Mouse (Mus musculus) C2C12 (cell line): Measurements from ENCODE around the gene Ap2b1. TPM values are rescaled to one million over a fixed set of nuclear protein-coding genes. Genes with fewer than 3 reads are reported as not detected.

ENCODE experiments used
- H3K27me3 ChIP-seq: one replicate; pipeline ENCODE4 v1.6.1; 2011; ENCODE audit not compliant: control insufficient read depth, insufficient read depth, insufficient read length
- H3K36me3 ChIP-seq: one replicate; pipeline ENCODE4 v1.6.1; 2011; ENCODE audit not compliant: control insufficient read depth, insufficient read depth
- H3K4me3 ChIP-seq: one replicate; pipeline ENCODE4 v1.5.1; 2011; ENCODE audit warnings: mild to moderate bottlenecking, control low read depth; ENCODE audit not compliant: poor library complexity, insufficient read depth, severe bottlenecking
- H3K79me2 ChIP-seq: one replicate; pipeline ENCODE4 v1.6.1; 2011; ENCODE audit not compliant: control insufficient read depth, insufficient read depth
- H3K79me3 ChIP-seq: one replicate; pipeline ENCODE4 v1.6.1; 2011; ENCODE audit warnings: low read depth, control low read depth
- H3ac ChIP-seq: one replicate; pipeline ENCODE3; 2011; ENCODE audit warnings: low read depth; ENCODE audit not compliant: control insufficient read depth, insufficient read length
- CEBPB ChIP-seq: IDR thresholded peaks from one replicate; pipeline ENCODE4 v1.6.1; 2011; ENCODE audit warnings: low read depth, mild to moderate bottlenecking, control low read depth, moderate library complexity
- CTCF ChIP-seq: IDR thresholded peaks from one replicate; pipeline ENCODE4 v1.5.1; 2011; ENCODE audit not compliant: control insufficient read depth, insufficient read depth, insufficient read length
- FOSL1 ChIP-seq: IDR thresholded peaks from one replicate; pipeline ENCODE4 v1.8.0; 2011; ENCODE audit warnings: mild to moderate bottlenecking, low read length; ENCODE audit not compliant: poor library complexity, insufficient read depth, severe bottlenecking
- MAX ChIP-seq: IDR thresholded peaks from one replicate; pipeline ENCODE4 v1.6.1; 2011; ENCODE audit warnings: mild to moderate bottlenecking, control low read depth
- MYOD1 ChIP-seq: IDR thresholded peaks from one replicate; pipeline ENCODE4 v1.6.1; 2011; ENCODE audit warnings: low read depth; ENCODE audit not compliant: control insufficient read depth, insufficient read length
- MYOG ChIP-seq: IDR thresholded peaks from one replicate; pipeline ENCODE4 v1.6.1; 2011; ENCODE audit not compliant: control insufficient read depth, insufficient read length; ENCODE audit errors: extremely low read depth
- USF1 ChIP-seq: IDR thresholded peaks from one replicate; pipeline ENCODE4 v1.6.1; 2011; ENCODE audit warnings: low read depth, mild to moderate bottlenecking, control low read depth, moderate library complexity
- polyA plus RNA-seq: library from polyadenylated mRNA; unstranded; fragments of >200 nt; fragmentation: generic; extraction: Trizol; gene quantifications from one replicate; pipeline ENCODE4 v1.2.1, GENCODE M21; 2012; ENCODE audit warnings: missing spikeins

The Ap2b1 gene
- polyA plus RNA-seq, 1 experiment, result 47.9 TPM

DNA sequence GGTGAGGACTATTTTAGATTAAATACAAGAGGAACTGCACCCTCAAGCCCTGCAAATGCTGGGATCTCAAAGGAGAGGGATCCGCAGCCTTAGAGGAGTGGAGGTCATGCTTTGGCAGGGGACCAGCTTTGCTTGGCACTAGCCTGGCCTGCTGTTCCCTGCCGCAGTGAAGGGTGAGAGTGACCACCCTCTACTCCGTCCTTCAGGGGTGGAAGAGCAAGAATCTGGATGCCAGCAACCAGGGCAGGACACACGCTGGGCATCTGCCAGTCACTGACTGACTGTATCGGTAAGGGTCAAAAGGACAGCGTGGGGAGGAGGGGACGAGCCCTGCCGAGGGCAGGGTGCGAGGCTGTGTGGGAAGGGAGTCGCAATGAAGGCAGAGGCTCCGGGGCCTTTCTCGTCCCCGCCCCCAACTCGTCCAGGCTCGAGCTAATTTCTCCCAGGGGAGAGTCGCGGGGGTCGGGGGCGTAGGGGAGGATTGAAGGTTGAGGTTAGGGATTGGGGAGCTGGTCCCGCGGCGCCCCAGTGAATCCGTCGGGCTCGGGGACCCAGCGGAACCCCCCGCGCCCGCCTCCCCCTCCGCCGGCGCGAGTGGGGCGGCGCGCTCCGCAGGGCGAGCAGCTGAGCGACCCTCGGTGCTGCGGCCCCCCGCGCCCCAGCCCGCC, 110.4 kb downstream of the Ap2b1 start, which contains the start of gene Rasl10b:
Gene Rasl10b (plus strand): TSS at position 51 of the 668 bp plus-strand sequence.
- H3K79me3 ChIP-seq, result no peaks in the 10 kb centered on the region
- peaks cover 4% of the 10 kb centered on the region for H3K36me3 ChIP-seq
- peaks cover 42% of the 10 kb centered on the region for H3K27me3 ChIP-seq
- H3ac ChIP-seq, result no peak within 1 kb of the TSS
- H3K79me2 ChIP-seq, result no peaks in the 10 kb centered on the region
- TF ChIP-seq CTCF, result no peak
- TF ChIP-seq FOSL1, result no peak
- no peak for TF ChIP-seq USF1
- TF ChIP-seq CEBPB, result no peak
- TF ChIP-seq MAX, result no peak
- TF ChIP-seq MYOD1, result no peak
- no peak for TF ChIP-seq MYOG
- H3K4me3 ChIP-seq, result no peak within 1 kb of the TSS

DNA sequence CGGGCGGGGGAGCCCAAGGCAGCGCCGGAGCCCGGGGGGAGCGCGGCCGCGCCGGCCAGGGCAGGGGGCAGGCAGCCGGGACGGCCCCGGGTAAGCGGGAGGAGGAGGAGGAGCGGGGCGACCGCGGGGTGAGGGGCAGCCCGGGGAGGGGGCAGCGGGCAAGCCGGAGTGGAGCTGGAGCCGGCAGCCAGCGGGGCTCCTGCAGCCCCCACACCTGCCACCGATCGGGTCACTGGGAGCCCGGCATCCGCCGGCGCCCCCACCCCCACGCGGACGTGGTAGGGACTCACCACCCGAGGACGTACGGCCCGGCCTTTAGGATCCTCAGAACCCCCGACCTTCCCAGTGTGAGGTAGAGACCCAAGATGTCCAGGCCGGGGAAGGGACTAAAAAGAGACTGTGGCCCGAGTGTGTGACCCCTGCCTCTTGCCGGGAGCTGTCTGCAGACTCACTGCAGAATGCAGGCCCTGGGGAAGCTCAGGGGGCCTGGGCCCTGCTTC, 111.0 kb downstream of the Ap2b1 start:
- H3K79me3 ChIP-seq, result no peaks in the 10 kb centered on the region
- no peaks in the 10 kb centered on the region for H3K79me2 ChIP-seq
- no peak overlapping the region for H3K4me3 ChIP-seq
- no peak overlapping the region for H3ac ChIP-seq
- H3K36me3 ChIP-seq, result no peaks in the 10 kb centered on the region
- TF ChIP-seq MYOD1, result no peak
- no peak for TF ChIP-seq CTCF
- TF ChIP-seq FOSL1, result no peak
- no peak for TF ChIP-seq MAX
- TF ChIP-seq CEBPB, result no peak
- TF ChIP-seq MYOG, result no peak
- TF ChIP-seq USF1, result no peak
- peaks cover 42% of the 10 kb centered on the region for H3K27me3 ChIP-seq

DNA sequence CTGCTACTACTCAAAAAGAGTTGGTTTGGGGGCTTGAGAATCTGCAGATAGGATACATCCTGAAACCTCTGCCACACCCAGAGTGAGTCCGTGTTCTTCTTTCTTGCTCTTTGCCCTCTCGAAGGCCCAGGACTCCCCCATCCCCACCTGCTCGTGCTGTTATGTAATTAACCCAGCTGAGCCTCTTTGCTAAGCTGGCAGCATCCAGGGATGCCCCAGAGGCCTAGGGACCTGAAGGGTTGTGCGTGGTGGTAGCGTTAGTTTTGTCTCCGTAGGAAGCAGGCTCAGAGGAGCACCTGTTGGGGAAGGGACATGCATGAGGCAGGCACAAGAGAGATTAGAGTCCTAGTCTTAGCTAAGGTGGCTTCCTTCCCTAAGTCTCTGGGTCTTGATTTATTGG, 111.7 kb downstream of the Ap2b1 start:
- no peaks in the 10 kb centered on the region for H3K79me3 ChIP-seq
- no peak overlapping the region for H3ac ChIP-seq
- no peaks in the 10 kb centered on the region for H3K79me2 ChIP-seq
- TF ChIP-seq CTCF (no peak), CEBPB (no peak), FOSL1 (no peak), MAX (no peak), MYOG (no peak), MYOD1 (no peak), USF1 (no peak)
- peaks cover 42% of the 10 kb centered on the region for H3K27me3 ChIP-seq
- no peak overlapping the region for H3K4me3 ChIP-seq
- no peaks in the 10 kb centered on the region for H3K36me3 ChIP-seq

DNA sequence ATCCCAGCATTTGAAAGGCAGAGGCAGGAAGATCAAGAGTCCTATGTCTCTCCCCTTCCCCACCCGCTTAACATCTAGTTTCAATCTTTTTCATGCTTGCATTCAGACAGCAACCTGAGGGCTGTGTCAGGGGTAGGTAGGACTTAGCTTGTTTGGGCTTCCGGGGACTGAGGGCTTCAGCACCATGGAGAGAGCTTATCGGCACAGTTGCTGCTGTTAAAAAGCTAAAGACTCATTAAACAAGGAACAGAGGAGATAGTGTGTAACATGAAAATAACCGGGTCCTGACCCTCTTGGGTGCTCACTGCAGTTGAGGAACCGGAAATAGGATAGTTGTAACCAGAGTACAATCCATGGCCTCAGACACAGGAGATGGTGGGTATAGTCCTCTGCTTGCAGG, 118.3 kb downstream of the Ap2b1 start:
- H3K4me3 ChIP-seq, result no peak overlapping the region
- no peak overlapping the region for H3ac ChIP-seq
- no peaks in the 10 kb centered on the region for H3K36me3 ChIP-seq
- TF ChIP-seq MAX (no peak), FOSL1 (no peak), CTCF (no peak), USF1 (no peak), MYOG (no peak), CEBPB (no peak), MYOD1 (no peak)
- no peaks in the 10 kb centered on the region for H3K79me3 ChIP-seq
- peaks cover 34% of the 10 kb centered on the region for H3K27me3 ChIP-seq
- H3K79me2 ChIP-seq, result no peaks in the 10 kb centered on the region

- H3ac ChIP-seq, result no peak overlapping the region
- H3K36me3 ChIP-seq, result no peaks in the 10 kb centered on the region
- no peaks in the 10 kb centered on the region for H3K79me2 ChIP-seq
- H3K27me3 ChIP-seq, result peaks cover 28% of the 10 kb centered on the region
- TF ChIP-seq MAX, result no peak
- TF ChIP-seq USF1, result no peak
- no peak for TF ChIP-seq CEBPB
- TF ChIP-seq MYOG, result no peak
- no peak for TF ChIP-seq CTCF
- no peaks in the 10 kb centered on the region for H3K79me3 ChIP-seq
- no peak overlapping the region for H3K4me3 ChIP-seq
Measured at GRCm38 (mm10) chr11:83417708-83418107, 118.9 kb downstream of the Ap2b1 start.

DNA sequence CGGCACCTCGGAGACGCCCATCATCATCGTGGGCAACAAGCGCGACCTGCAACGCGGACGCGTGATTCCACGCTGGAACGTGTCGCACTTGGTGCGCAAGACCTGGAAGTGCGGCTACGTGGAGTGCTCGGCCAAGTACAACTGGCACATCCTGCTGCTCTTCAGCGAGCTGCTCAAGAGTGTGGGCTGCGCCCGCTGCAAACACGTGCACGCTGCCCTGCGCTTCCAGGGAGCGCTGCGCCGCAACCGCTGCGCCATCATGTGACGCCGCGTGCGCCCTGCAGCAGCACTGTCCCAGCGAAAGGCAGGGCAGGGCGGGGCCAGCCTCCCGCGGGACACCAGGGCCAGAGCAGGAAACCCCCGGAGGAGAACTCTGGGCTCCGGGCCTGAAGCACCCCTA, 119.7 kb downstream of the Ap2b1 start:
- H3K27me3 ChIP-seq, result peaks cover 22% of the 10 kb centered on the region
- H3K79me2 ChIP-seq, result no peaks in the 10 kb centered on the region
- H3ac ChIP-seq, result no peak overlapping the region
- H3K79me3 ChIP-seq, result no peaks in the 10 kb centered on the region
- H3K36me3 ChIP-seq, result no peaks in the 10 kb centered on the region
- no peak overlapping the region for H3K4me3 ChIP-seq
- TF ChIP-seq CEBPB (no peak), USF1 (no peak), MYOG (no peak), FOSL1 (no peak), MAX (no peak), MYOD1 (no peak), CTCF (no peak)
